Mouse (Mus musculus) olfactory bulb, adult 2 months (tissue): ENCODE data around the gene Msmp.

Experiments used
- CTCF ChIP-seq: fragments of 200-500 bp; IDR thresholded peaks from 2 replicates; pipeline ENCODE4 v1.5.1; 2012; ENCODE audit warnings: low read depth, mild to moderate bottlenecking, low read length, moderate library complexity; ENCODE audit not compliant: insufficient read depth
- POLR2A ChIP-seq: fragments of 200-500 bp; IDR thresholded peaks from 2 replicates; pipeline ENCODE4 v1.6.1; 2012; ENCODE audit warnings: mild to moderate bottlenecking, low read depth, low read length, moderate library complexity; ENCODE audit not compliant: insufficient read depth

DNA sequence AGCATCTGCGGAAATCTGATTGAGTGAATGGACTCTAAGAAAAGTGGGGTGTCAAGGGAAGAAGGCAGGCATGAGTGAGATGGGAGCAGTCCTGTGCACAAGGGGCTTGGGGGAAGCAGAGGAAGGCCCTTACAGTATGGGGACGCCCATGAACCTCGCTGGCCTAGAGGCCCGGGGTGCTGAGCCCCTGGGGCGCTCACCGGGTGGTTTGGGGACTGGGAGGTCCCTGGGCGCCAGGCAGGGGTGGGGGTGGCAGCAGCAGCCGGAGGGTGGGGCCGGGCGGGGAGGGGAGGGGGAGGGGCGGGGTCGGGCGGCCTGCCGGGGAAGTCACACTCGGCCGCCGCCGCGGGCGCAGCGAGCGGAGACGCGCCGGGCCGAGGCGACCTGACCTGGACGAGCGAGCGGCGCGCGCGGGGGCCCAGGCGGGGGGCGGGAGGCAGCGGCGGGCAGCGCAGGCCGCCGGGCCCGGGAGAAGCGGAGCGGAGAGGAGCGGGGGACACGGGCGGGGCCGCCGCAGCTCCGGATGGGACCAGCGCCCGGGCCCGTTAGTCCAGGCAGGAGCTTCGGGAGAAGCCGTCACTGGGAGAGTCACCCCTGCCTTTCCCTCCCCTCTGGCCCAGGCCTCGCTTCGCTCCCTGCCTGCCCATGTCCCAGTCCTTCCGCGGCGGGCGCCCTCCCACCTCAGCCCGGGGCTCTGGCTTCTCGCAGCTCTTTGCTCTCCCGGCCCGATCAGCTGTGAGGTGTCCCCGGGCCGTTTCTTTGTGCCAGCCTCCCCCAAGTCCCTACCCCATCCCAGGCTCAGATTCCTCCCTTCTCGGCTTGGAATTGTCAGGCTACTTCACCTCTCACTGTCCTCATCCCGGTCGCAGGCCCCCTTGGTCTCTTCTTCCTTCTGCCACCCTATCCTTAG, 47.0 kb upstream of the Msmp start, which contains the start of gene Npr2:
- TF ChIP-seq POLR2A, result no peak
- no peak for TF ChIP-seq CTCF
